Mouse (Mus musculus) embryonic facial prominence, embryonic 15.5 days (tissue): Measurements from ENCODE around the gene Palb2. TPM values are rescaled to one million over a fixed set of nuclear protein-coding genes. Genes with fewer than 3 reads are reported as not detected.

ENCODE experiments used
- ATAC-seq: fragments of 200-750 bp; cut with Nextera tagmentation; 2 replicates; pipeline ENCODE4 v1.8.0; 2017; ENCODE audit warnings: low read depth, moderate TSS enrichment; ENCODE audit not compliant: insufficient number of reproducible peaks, low FRiP score, low TSS enrichment
- H3K27ac ChIP-seq: fragments of 300-500 bp; sonication (generic); replicated peaks from 2 replicates; pipeline ENCODE4 v1.5.1; 2015; ENCODE audit warnings: mild to moderate bottlenecking, inconsistent platforms
- H3K27me3 ChIP-seq: fragments of 300-500 bp; sonication (generic); 2 replicates; pipeline ENCODE4 v1.6.1; 2015; ENCODE audit warnings: inconsistent platforms
- H3K36me3 ChIP-seq: fragments of 300-500 bp; sonication (generic); 2 replicates; pipeline ENCODE4 v1.6.1; 2015; ENCODE audit warnings: mild to moderate bottlenecking, inconsistent platforms
- H3K4me1 ChIP-seq: fragments of 300-500 bp; sonication (generic); 2 replicates; pipeline ENCODE4 v1.6.1; 2015; ENCODE audit warnings: inconsistent platforms
- H3K4me2 ChIP-seq: fragments of 300-500 bp; sonication (generic); replicated peaks from 2 replicates; pipeline ENCODE4 v1.6.1; 2015; ENCODE audit warnings: mild to moderate bottlenecking, inconsistent platforms
- H3K4me3 ChIP-seq: fragments of 300-500 bp; sonication (generic); replicated peaks from 2 replicates; pipeline ENCODE4 v1.5.1; 2015; ENCODE audit warnings: mild to moderate bottlenecking, inconsistent platforms
- H3K9ac ChIP-seq: fragments of 300-500 bp; sonication (generic); 2 replicates; pipeline ENCODE4 v1.6.1; 2015; ENCODE audit warnings: inconsistent platforms
- H3K9me3 ChIP-seq: fragments of 300-500 bp; sonication (generic); replicated peaks from 2 replicates; pipeline ENCODE4 v1.6.1; 2016; ENCODE audit warnings: inconsistent platforms
- WGBS: fragments of 180-500 bp; shearing (Covaris S2); methylation state at CpG from one replicate; pipeline ENCODE4 v1.1.7; 2015; 5-methylcytosine and 5-hydroxymethylcytosine counted together
- polyA plus RNA-seq: library from polyadenylated mRNA; unstranded; fragments of >200 nt; fragmentation: Nextera tagmentation; extraction: Ambion mirVana; gene quantifications from 2 replicates; pipeline ENCODE4 v1.2.1, GENCODE M21; 2015

Palb2 gene
- polyA plus RNA-seq, 1 experiment from 2014 or later, result 12.4 TPM

- peaks cover 31% of the 10 kb centered on the region for H3K36me3 ChIP-seq
- peaks cover 29% of the 10 kb centered on the region for H3K4me1 ChIP-seq
- peak overlapping the region; percentile 100; the same call in 1 of the 2 replicates for H3K4me3 ChIP-seq
- peak overlapping the region; percentile 79 for H3K4me2 ChIP-seq
- WGBS, result 64% methylated on average over 1 of the region's 1 CpGs
- no peaks in the 10 kb centered on the region for H3K27me3 ChIP-seq
- no peak overlapping the region for H3K9ac ChIP-seq
- no peak for ATAC-seq
- H3K27ac ChIP-seq, result 0 out of 2 replicates have a peak overlapping the region, but pooled peaks have one; percentile 13
- no peaks in the 10 kb centered on the region for H3K9me3 ChIP-seq
Measured at GRCm38 (mm10) chr7:122065656-122066055, 67.1 kb downstream of the Palb2 start.

Other genes with a start within 250 kb of the Palb2 start
- gene Cog7, start 151.3 kb downstream of the Palb2 start, polyA plus RNA-seq, result 24.4 and 24.8 TPM in 2 replicates
- gene Gga2, start 111.8 kb downstream of the Palb2 start, polyA plus RNA-seq, result 87.9 and 95.4 TPM in 2 replicates
- 61.6 and 63.0 TPM in 2 replicates for gene Ubfd1, start 65.8 kb downstream of the Palb2 start, polyA plus RNA-seq
- gene Ears2, start 65.7 kb downstream of the Palb2 start, polyA plus RNA-seq, result 15.2 and 16.1 TPM in 2 replicates
- gene Ndufab1, start 31.1 kb downstream of the Palb2 start, polyA plus RNA-seq, result 559 TPM in 2 replicates
- gene Dctn5, start 56 bp upstream of the Palb2 start, polyA plus RNA-seq, result 118 and 126 TPM in 2 replicates
- gene Plk1, start 26.5 kb upstream of the Palb2 start, polyA plus RNA-seq, result 87.2 and 87.3 TPM in 2 replicates
- not detected in 2 replicates for gene Ern2, start 53.2 kb upstream of the Palb2 start, polyA plus RNA-seq
- 0.69 and 0.85 TPM in 2 replicates for gene Chp2, start 86.5 kb upstream of the Palb2 start, polyA plus RNA-seq
- gene Prkcb, start 155.8 kb upstream of the Palb2 start, polyA plus RNA-seq, result 8.7 and 10.1 TPM in 2 replicates